Mouse (Mus musculus): ENCODE data around the gene Pnpla6. TPM values are rescaled to one million over a fixed set of nuclear protein-coding genes. Genes with fewer than 3 reads are reported as not detected.

The Pnpla6 gene
- polyA plus RNA-seq, 1 experiment from 2014 or later, result 16.3 TPM

DNA sequence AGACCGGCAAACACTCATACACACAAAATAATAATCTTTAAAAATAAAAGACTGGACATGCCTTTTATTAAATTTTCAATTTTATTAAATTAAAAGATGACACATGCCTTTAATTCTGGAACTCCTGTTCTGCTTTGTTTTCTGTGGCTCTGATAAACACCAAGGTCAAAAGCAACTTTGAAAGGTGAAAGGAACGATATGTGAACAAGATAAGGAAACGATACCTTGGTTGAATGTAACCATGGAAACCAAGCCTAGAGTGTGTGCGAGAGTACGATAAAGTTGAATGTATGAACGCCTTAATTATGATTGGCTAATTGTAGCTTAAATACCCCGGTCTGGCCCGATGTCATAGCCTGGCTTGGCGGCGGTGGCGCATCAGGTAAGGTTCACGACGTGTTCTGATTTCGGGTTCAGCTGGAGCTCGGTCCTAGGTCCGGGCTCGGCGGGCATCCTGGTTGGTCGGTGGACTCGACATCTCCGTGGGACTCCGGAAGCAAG lies 32.9 kb upstream of the Pnpla6 start:
- 77% methylated on average over 22 of the region's 22 CpGs for WGBS
- Histone ChIP-seq H3K9ac (ENCODE audit: low read length) (no peak overlapping the region), H3K4me1 (ENCODE audit: control insufficient read depth, insufficient read depth, low read length) (no peaks in the 10 kb centered on the region), H3K36me3 (ENCODE audit: control insufficient read depth, insufficient read depth) (no peaks in the 10 kb centered on the region), H3K4me2 (ENCODE audit: low read depth, low read length) (no peak overlapping the region), H3K9me3 (replicated peaks; ENCODE audit: control insufficient read depth, low read length) (no peaks in the 10 kb centered on the region), H3K27ac (ENCODE audit: low read length) (no peak overlapping the region), H3K4me3 (ENCODE audit: low read length) (no peak overlapping the region), H3K27me3 (ENCODE audit: control insufficient read depth, insufficient read depth, low read length) (0 out of 2 replicates have a peak, but pooled peaks cover 2% of the 10 kb centered on the region)
- no peak for ATAC-seq (replicated peaks; ENCODE audit: extremely low read depth, insufficient read depth, low FRiP score)

DNA sequence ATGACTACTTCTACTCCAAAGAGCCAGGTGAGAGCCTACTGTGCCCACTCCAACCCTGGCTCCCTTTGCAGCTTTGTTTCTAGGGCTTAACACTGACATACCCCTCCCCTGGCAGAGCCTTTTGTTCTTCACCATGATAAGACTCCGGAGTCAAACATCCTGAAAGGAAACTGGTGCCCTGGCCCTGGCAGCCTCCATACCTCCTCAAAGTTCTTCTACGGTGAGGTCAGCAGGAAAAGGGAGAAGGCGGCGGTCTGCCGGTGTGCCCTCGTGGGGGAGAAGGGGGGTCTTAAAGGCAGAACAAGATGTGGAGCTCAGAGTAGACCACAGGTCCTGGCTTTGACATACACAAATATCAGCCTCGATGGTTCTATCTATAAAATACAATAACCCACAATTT lies 31.6 kb upstream of the Pnpla6 start:
- Histone ChIP-seq H3K9me3 (replicated peaks; ENCODE audit: control insufficient read depth, low read length) (no peaks in the 10 kb centered on the region), H3K4me3 (ENCODE audit: low read length) (no peak overlapping the region), H3K4me1 (ENCODE audit: control insufficient read depth, insufficient read depth, low read length) (no peaks in the 10 kb centered on the region), H3K9ac (ENCODE audit: low read length) (no peak overlapping the region), H3K27ac (ENCODE audit: low read length) (no peak overlapping the region), H3K4me2 (ENCODE audit: low read depth, low read length) (no peak overlapping the region), H3K36me3 (ENCODE audit: control insufficient read depth, insufficient read depth) (no peaks in the 10 kb centered on the region), H3K27me3 (ENCODE audit: control insufficient read depth, insufficient read depth, low read length) (0 out of 2 replicates have a peak, but pooled peaks cover 2% of the 10 kb centered on the region)
- no peak for ATAC-seq (replicated peaks; ENCODE audit: extremely low read depth, insufficient read depth, low FRiP score)
- WGBS, result 58% methylated on average over 7 of the region's 7 CpGs

DNA sequence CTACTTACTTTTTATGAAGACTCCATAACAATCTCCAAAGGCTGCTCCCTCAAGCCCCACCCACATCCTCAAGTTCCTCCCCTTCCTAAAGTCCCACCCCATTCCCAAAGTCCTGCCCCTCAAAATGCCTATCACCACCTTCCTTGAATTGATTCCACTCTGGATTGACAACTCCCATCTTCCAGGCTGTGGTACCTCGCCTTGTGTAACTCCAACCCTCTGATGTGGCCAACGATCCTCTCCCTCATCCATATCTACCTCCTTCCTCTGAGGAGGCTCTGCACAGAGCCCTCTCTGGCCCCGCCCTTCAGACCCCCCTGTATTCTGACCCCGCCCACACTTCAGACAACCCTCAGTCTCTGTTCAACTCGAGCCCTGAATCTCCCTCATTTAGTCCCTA lies 30.0 kb upstream of the Pnpla6 start:
- 24% methylated on average over 5 of the region's 5 CpGs for WGBS
- H3K4me1 ChIP-seq (ENCODE audit: control insufficient read depth, insufficient read depth, low read length), result no peaks in the 10 kb centered on the region

DNA sequence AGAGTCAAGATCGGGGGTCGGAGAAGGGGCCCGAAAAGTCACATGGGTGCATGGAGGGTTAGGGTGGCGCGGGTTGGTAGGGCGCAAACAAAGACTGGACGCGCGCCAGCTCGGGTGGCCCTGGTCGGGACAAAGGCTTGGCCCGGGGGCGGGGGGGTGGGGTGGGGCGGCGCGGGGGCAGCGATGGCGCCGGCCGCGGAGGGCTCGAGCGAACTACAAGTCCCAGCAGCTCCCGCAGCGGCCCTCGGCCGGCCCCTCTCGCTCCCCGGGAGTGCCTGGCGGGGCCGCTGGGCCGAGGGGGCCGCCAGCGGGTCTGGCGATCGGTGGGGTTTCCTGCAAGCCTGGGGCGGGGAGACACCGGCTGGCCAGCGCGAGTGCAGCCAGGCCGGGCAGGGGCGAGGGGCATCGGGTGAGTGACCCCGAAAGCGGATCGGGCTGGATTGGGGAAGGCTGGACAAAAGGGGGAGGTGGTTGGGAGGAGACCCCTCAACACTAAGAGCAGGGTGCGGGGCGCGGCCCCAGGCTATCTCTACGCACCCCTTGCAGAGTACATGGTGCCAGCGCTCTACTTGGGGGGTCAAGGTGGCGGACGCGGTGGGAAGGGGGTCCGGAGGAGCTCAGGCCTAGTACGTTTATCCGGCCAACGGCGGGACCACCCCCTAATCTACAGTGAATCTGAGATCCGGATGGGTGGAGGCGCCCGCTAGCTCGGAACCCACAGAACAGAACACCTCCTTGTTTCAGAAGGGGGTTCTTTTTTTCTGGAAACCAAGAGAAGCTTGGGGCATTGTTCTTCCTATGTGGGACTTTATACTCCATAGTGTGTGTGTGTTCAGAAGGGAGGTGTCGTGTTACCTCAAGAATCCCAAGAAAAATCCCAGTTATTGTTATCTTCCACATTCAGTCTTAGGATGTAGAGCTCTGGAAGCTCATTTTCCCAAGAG lies 22.0 kb upstream of the Pnpla6 start, which contains the start of gene Zfp358:
TSS of gene Zfp358 (plus strand) at position 238 of the 944 bp plus-strand sequence.
- under 1% methylated on average over 57 of the region's 64 CpGs for WGBS
- H3K9ac ChIP-seq (ENCODE audit: low read length), result peak within 1 kb of the TSS; percentile 100
- ATAC-seq (replicated peaks; ENCODE audit: extremely low read depth, insufficient read depth, low FRiP score), result peak; percentile 92
- H3K4me1 ChIP-seq (ENCODE audit: control insufficient read depth, insufficient read depth, low read length), result peaks cover 8% of the 10 kb centered on the region
- no peaks in the 10 kb centered on the region for H3K27me3 ChIP-seq (ENCODE audit: control insufficient read depth, insufficient read depth, low read length)
- H3K4me3 ChIP-seq (ENCODE audit: low read length), result peak within 1 kb of the TSS; percentile 98
- peaks cover 24% of the 10 kb centered on the region for H3K36me3 ChIP-seq (ENCODE audit: control insufficient read depth, insufficient read depth)
- H3K9me3 ChIP-seq (replicated peaks; ENCODE audit: control insufficient read depth, low read length), result no peaks in the 10 kb centered on the region
- peak within 1 kb of the TSS; percentile 84 for H3K27ac ChIP-seq (ENCODE audit: low read length)
- H3K4me2 ChIP-seq (ENCODE audit: low read depth, low read length), result peak within 1 kb of the TSS; percentile 74

More for the DNA sequence above, 30.0 kb upstream of the Pnpla6 start:
- Histone ChIP-seq H3K27ac (ENCODE audit: low read length) (no peak overlapping the region), H3K9me3 (replicated peaks; ENCODE audit: control insufficient read depth, low read length) (no peaks in the 10 kb centered on the region), H3K27me3 (ENCODE audit: control insufficient read depth, insufficient read depth, low read length) (0 out of 2 replicates have a peak, but pooled peaks cover 2% of the 10 kb centered on the region), H3K4me3 (ENCODE audit: low read length) (no peak overlapping the region), H3K9ac (ENCODE audit: low read length) (no peak overlapping the region), H3K4me2 (ENCODE audit: low read depth, low read length) (no peak overlapping the region), H3K36me3 (ENCODE audit: control insufficient read depth, insufficient read depth) (no peaks in the 10 kb centered on the region)
- no peak for ATAC-seq (replicated peaks; ENCODE audit: extremely low read depth, insufficient read depth, low FRiP score)

DNA sequence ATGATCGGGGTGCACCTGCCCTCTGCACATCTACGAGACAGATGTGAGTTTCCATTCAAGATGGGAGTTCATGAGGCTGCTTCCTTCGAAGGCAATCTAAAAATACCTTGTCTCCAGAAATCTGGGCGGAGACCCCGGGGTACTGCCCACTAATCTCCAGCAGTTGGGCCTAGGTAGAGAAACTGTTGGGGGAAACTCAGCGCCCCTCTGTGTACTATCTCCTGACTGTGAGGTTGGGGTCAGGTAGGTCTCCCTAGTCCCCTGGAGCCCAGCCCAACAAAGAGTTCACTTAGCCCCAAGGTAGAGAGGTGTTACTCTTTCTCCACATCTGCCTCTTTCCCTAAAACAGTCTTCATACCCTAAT lies 21.4 kb upstream of the Pnpla6 start:
- Histone ChIP-seq H3K27me3 (ENCODE audit: control insufficient read depth, insufficient read depth, low read length) (no peaks in the 10 kb centered on the region), H3K9me3 (replicated peaks; ENCODE audit: control insufficient read depth, low read length) (no peaks in the 10 kb centered on the region), H3K9ac (ENCODE audit: low read length) (peak overlapping the region; percentile 100), H3K4me3 (ENCODE audit: low read length) (peak overlapping the region; percentile 98), H3K27ac (ENCODE audit: low read length) (peak overlapping the region; percentile 84; the same call in 1 of the 2 replicates), H3K4me1 (ENCODE audit: control insufficient read depth, insufficient read depth, low read length) (peaks cover 8% of the 10 kb centered on the region), H3K36me3 (ENCODE audit: control insufficient read depth, insufficient read depth) (peaks cover 24% of the 10 kb centered on the region), H3K4me2 (ENCODE audit: low read depth, low read length) (peak overlapping the region; percentile 74)
- 0 out of 2 replicates have a peak, but pooled peaks have one; percentile 2 for ATAC-seq (replicated peaks; ENCODE audit: extremely low read depth, insufficient read depth, low FRiP score)
- 22% methylated on average over 6 of the region's 6 CpGs for WGBS

DNA sequence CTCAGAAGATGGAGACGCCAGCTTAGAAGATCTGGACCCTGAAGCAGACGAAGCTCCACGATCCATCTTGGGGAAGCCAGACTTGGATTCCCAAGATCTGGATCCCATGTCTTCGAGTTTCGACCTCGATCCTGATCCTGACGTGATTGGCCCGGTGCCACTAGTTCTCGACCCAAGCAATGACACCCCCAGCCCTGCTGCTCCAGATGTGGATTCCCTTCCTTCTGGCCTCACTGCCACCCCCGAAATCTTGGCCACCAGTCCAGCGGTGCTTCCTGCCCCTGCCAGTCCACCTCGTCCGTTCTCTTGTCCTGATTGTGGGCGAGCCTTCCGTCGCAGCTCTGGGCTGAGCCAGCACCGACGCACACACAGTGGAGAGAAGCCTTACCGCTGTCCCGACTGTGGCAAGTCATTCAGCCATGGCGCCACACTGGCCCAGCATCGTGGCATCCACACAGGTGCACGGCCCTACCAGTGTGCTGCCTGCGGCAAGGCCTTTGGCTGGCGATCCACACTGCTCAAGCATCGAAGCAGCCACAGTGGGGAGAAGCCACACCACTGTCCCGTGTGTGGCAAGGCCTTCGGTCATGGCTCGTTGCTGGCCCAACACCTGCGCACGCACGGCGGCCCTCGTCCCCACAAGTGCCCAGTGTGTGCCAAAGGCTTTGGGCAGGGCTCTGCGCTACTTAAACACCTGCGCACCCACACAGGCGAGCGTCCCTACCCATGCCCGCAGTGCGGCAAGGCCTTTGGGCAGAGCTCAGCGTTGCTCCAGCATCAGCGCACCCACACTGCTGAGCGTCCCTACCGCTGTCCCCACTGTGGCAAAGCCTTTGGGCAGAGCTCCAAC lies 19.4 kb upstream of the Pnpla6 start:
- 93% methylated on average over 44 of the region's 44 CpGs for WGBS
- ATAC-seq (replicated peaks; ENCODE audit: extremely low read depth, insufficient read depth, low FRiP score), result no peak
- Histone ChIP-seq H3K4me2 (ENCODE audit: low read depth, low read length) (no peak overlapping the region), H3K27me3 (ENCODE audit: control insufficient read depth, insufficient read depth, low read length) (no peaks in the 10 kb centered on the region), H3K4me1 (ENCODE audit: control insufficient read depth, insufficient read depth, low read length) (peaks cover 12% of the 10 kb centered on the region), H3K27ac (ENCODE audit: low read length) (no peak overlapping the region), H3K9ac (ENCODE audit: low read length) (no peak overlapping the region), H3K9me3 (replicated peaks; ENCODE audit: control insufficient read depth, low read length) (no peaks in the 10 kb centered on the region), H3K4me3 (ENCODE audit: low read length) (no peak overlapping the region), H3K36me3 (ENCODE audit: control insufficient read depth, insufficient read depth) (peaks cover 24% of the 10 kb centered on the region)

DNA sequence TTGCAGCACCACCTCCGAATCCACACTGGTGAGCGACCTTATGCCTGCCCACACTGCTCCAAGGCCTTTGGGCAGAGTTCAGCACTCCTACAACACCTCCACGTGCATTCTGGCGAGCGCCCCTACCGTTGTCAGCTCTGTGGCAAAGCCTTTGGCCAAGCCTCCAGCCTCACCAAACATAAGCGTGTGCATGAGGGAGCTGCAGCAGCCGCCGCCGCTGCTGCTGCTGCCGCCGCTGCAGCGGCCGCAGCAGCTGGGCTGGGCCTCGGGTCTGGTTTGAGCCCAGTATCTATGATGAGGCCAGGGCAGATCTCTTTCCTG lies 18.8 kb upstream of the Pnpla6 start:
- WGBS, result 85% methylated on average over 15 of the region's 15 CpGs
- no peak overlapping the region for H3K27ac ChIP-seq (ENCODE audit: low read length)
- peaks cover 24% of the 10 kb centered on the region for H3K36me3 ChIP-seq (ENCODE audit: control insufficient read depth, insufficient read depth)
- H3K9me3 ChIP-seq (replicated peaks; ENCODE audit: control insufficient read depth, low read length), result no peaks in the 10 kb centered on the region
- no peak for ATAC-seq (replicated peaks; ENCODE audit: extremely low read depth, insufficient read depth, low FRiP score)
- H3K27me3 ChIP-seq (ENCODE audit: control insufficient read depth, insufficient read depth, low read length), result no peaks in the 10 kb centered on the region
- H3K4me2 ChIP-seq (ENCODE audit: low read depth, low read length), result no peak overlapping the region
- no peak overlapping the region for H3K4me3 ChIP-seq (ENCODE audit: low read length)
- peaks cover 18% of the 10 kb centered on the region for H3K4me1 ChIP-seq (ENCODE audit: control insufficient read depth, insufficient read depth, low read length)
- no peak overlapping the region for H3K9ac ChIP-seq (ENCODE audit: low read length)

DNA sequence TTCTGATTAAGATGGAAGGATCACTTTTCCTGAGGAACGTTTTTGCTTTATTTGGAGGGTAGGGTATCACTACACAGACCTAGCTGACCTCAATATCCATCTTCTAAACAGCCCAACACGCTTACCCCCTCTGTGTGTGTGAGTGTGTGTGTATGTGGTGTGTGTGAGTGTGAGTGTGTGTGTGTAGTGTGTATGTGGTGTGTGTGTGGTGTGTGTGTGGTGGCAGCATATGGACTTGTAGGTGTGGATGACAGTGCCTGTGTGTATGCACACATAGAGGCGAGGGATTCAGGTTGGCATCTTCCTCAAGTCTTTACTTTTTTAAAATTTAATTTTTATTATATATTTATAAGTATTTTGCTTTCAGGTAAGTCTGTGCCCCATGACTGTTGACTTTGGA lies 16.6 kb upstream of the Pnpla6 start:
- H3K9ac ChIP-seq (ENCODE audit: low read length), result no peak overlapping the region
- no peaks in the 10 kb centered on the region for H3K9me3 ChIP-seq (replicated peaks; ENCODE audit: control insufficient read depth, low read length)
- peaks cover 24% of the 10 kb centered on the region for H3K36me3 ChIP-seq (ENCODE audit: control insufficient read depth, insufficient read depth)
- H3K4me3 ChIP-seq (ENCODE audit: low read length), result no peak overlapping the region
- H3K27me3 ChIP-seq (ENCODE audit: control insufficient read depth, insufficient read depth, low read length), result no peaks in the 10 kb centered on the region
- no peak overlapping the region for H3K4me2 ChIP-seq (ENCODE audit: low read depth, low read length)
- H3K27ac ChIP-seq (ENCODE audit: low read length), result no peak overlapping the region
- ATAC-seq (replicated peaks; ENCODE audit: extremely low read depth, insufficient read depth, low FRiP score), result no peak
- H3K4me1 ChIP-seq (ENCODE audit: control insufficient read depth, insufficient read depth, low read length), result peaks cover 18% of the 10 kb centered on the region
- 89% methylated on average over 3 of the region's 3 CpGs for WGBS
